Mouse (Mus musculus): ENCODE data around the gene Brwd3. TPM values are rescaled to one million over a fixed set of nuclear protein-coding genes. Genes with fewer than 3 reads are reported as not detected.

The Brwd3 gene
- total and polyA plus RNA-seq, 3 experiments, result 8.4 to 136 (median 10.8) TPM

DNA sequence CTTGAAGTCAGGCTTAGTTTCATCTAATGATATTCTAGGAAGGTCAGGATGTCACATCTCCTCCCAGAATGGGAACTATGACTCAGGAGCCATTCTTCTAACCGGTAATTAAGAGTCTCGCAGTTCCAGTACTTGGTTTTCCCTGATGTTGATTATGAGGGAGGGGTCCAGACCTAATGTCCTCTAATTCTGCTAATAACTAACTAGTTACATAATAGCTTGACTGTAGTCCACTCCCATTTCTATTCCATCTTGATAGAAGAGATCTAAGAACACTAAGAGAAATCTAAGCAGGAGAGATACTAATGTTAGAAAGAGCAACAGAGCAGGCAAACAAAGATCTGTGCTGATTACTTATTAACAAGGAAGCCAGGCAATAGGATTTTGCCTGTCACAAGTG, 129.9 kb downstream of the Brwd3 start:
- Histone ChIP-seq H3K4me3 (ENCODE audit: control insufficient read depth in 1 of 2, insufficient read depth in 1 of 2, low read depth in 2 of 2, low read length in 2 of 2) (no peak overlapping the region), H3K27me3 (ENCODE audit: control insufficient read depth in 1 of 2, insufficient read depth in 2 of 2, low read length in 2 of 2) (no peaks in the 10 kb centered on the region), H3K9me3 (replicated peaks; ENCODE audit: insufficient read depth, low read length) (no peaks in the 10 kb centered on the region), H3K79me2 (ENCODE audit: control insufficient read depth, insufficient read depth, low read length, poor library complexity) (no peaks in the 10 kb centered on the region), H3K4me1 (ENCODE audit: control insufficient read depth in 1 of 2, insufficient read depth in 2 of 2, low read length in 2 of 2) (no peaks in the 10 kb centered on the region), H3K36me3 (ENCODE audit: control insufficient read depth in 1 of 2, insufficient read depth in 2 of 2, low read length in 2 of 2) (no peaks in the 10 kb centered on the region), H3K27ac (ENCODE audit: control insufficient read depth, low read depth, low read length) (no peak overlapping the region), H3K9ac (ENCODE audit: control insufficient read depth, low read depth, low read length, poor library complexity, severe bottlenecking) (no peak overlapping the region)
- TF ChIP-seq ETS1 (IDR thresholded peaks at IDR 0.05; ENCODE audit: low read depth, low read length) (no peak), SMC3 (IDR thresholded peaks at IDR 0.05; ENCODE audit: low read depth, low read length) (no peak), ZC3H11A (IDR thresholded peaks at IDR 0.05; ENCODE audit: low read depth, low read length) (no peak), RCOR1 (IDR thresholded peaks at IDR 0.05; ENCODE audit: low read depth, low read length) (no peak), CHD2 (IDR thresholded peaks at IDR 0.05; ENCODE audit: low read length) (no peak), MYB (IDR thresholded peaks at IDR 0.05; ENCODE audit: low read depth, low read length) (no peak), RAD21 (IDR thresholded peaks at IDR 0.05; ENCODE audit: low read depth, low read length) (no peak), ZMIZ1 (IDR thresholded peaks at IDR 0.05; ENCODE audit: low read depth, low read length) (no peak), UBTF (IDR thresholded peaks at IDR 0.05; ENCODE audit: borderline replicate concordance, insufficient read depth, low read depth, low read length) (no peak), BHLHE40 (IDR thresholded peaks at IDR 0.05; ENCODE audit: borderline replicate concordance, low read depth, low read length) (no peak), TBP (IDR thresholded peaks at IDR 0.05; ENCODE audit: low read depth, low read length) (no peak), E2F4 (IDR thresholded peaks at IDR 0.05; ENCODE audit: borderline replicate concordance, low read depth, low read length) (no peak), MXI1 (IDR thresholded peaks at IDR 0.05; ENCODE audit: low read depth, low read length) (no peak), KAT2A (conservative IDR thresholded peaks at IDR 0.05; ENCODE audit: low read depth, low read length) (no peak), MAZ (IDR thresholded peaks at IDR 0.05; ENCODE audit: low read depth, low read length) (no peak), EP300 (IDR thresholded peaks at IDR 0.05; ENCODE audit: low read depth in 1 of 2, low read length in 2 of 2) (no peak), NRF1 (IDR thresholded peaks at IDR 0.05; ENCODE audit: insufficient read depth, low read depth, low read length, poor library complexity, severe bottlenecking) (no peak), ZNF384 (IDR thresholded peaks at IDR 0.05; ENCODE audit: low read depth, low read length) (no peak), JUND (IDR thresholded peaks at IDR 0.05; ENCODE audit: low read depth, low read length) (no peak), SIN3A (IDR thresholded peaks at IDR 0.05; ENCODE audit: low read length) (no peak)
- DNase-seq (ENCODE audit: low read depth, low spot score), result no peak

Other genes starting within 250 kb of the Brwd3 start
- not detected in 2 replicates for gene Gm379, start 169.5 kb downstream of the Brwd3 start, total RNA-seq (2012; rRNA removed)
- gene Gm379, start 169.5 kb downstream of the Brwd3 start, polyA plus RNA-seq (2012; ENCODE audit: insufficient read depth in 1 of 2, insufficient read length in 2 of 2, low read depth in 1 of 2, low replicate concordance in 2 of 2, missing spikeins in 1 of 2), result not detected
- 9.8 and 13.8 TPM in 2 replicates for gene Hmgn5, start 179.0 kb upstream of the Brwd3 start, total RNA-seq (2012; rRNA removed)
- gene Hmgn5, start 179.0 kb upstream of the Brwd3 start, polyA plus RNA-seq (2012; ENCODE audit: insufficient read depth in 1 of 2, insufficient read length in 2 of 2, low read depth in 1 of 2, low replicate concordance in 2 of 2, missing spikeins in 1 of 2), result 100 to 1,000 TPM; 102 to 164 TPM

Data from MEL (cell line).